Mouse (Mus musculus) CH12.LX (cell line): ENCODE measurements around the gene Ssr1. TPM values are rescaled to one million over a fixed set of nuclear protein-coding genes. Genes with fewer than 3 reads are reported as not detected.

Experiments used
- DNase-seq: peaks from one replicate; pipeline ENCODE4 v3.0.0-alpha.2; 2013; ENCODE audit errors: extremely low read depth
- H3K27ac ChIP-seq: 2 replicates; pipeline ENCODE4 v1.5.1; 2012; ENCODE audit warnings: low read depth, mild to moderate bottlenecking, control low read depth, moderate library complexity; ENCODE audit not compliant: insufficient read depth
- H3K27me3 ChIP-seq: replicated peaks from 2 replicates; pipeline ENCODE3; 2012; ENCODE audit warnings: inconsistent platforms
- H3K36me3 ChIP-seq, 2 experiments: replicated peaks in 1 of 2; 2 replicates each; pipeline versions ENCODE3 to v1.6.1; 2012; ENCODE audit warnings: inconsistent platforms in 1 of 2, low read length in 1 of 2, mild to moderate bottlenecking in 1 of 2, mixed read lengths in 1 of 2, moderate library complexity in 1 of 2; ENCODE audit not compliant: control insufficient read depth in 1 of 2, insufficient read depth in 1 of 2
- H3K4me1 ChIP-seq, 2 experiments: 2 replicates each; pipeline ENCODE4 v1.6.1; 2012; ENCODE audit warnings: inconsistent platforms in 1 of 2, moderate library complexity in 1 of 2; ENCODE audit not compliant: insufficient read depth in 2 of 2, control insufficient read depth in 1 of 2
- H3K4me2 ChIP-seq: 2 replicates; pipeline ENCODE4 v1.6.1; 2012; ENCODE audit warnings: low read depth, mild to moderate bottlenecking, control low read depth; ENCODE audit not compliant: poor library complexity, insufficient read depth, severe bottlenecking
- H3K4me3 ChIP-seq, 3 experiments: fragments of 150-350 bp in 1 of 3; sonication (generic) in 1 of 3; replicated peaks in 1 of 3; 2 replicates each; pipeline versions ENCODE3 to v1.5.1; 2011 to 2012; ENCODE audit warnings: low read depth in 2 of 3, low read length in 2 of 3, mild to moderate bottlenecking in 2 of 3, moderate library complexity in 2 of 3, control low read depth in 1 of 3, improper control_type of control experiment in 1 of 3, inconsistent platforms in 1 of 3, mixed read lengths in 1 of 3; ENCODE audit not compliant: poor library complexity in 1 of 3
- H3K79me2 ChIP-seq: replicated peaks from 2 replicates; pipeline ENCODE4 v1.6.1; 2012; ENCODE audit warnings: mild to moderate bottlenecking, moderate library complexity; ENCODE audit not compliant: control insufficient read depth, poor library complexity, insufficient read depth, severe bottlenecking; ENCODE audit errors: extremely low read depth
- H3K9ac ChIP-seq: 2 replicates; pipeline ENCODE4 v1.6.1; 2012; ENCODE audit warnings: low read depth, mild to moderate bottlenecking, control low read depth, moderate library complexity; ENCODE audit not compliant: insufficient read depth
- H3K9me3 ChIP-seq: replicated peaks from 2 replicates; pipeline ENCODE3; 2012; ENCODE audit warnings: low read length, inconsistent platforms, mixed read lengths
- CHD2 ChIP-seq: IDR thresholded peaks from 2 replicates; pipeline ENCODE4 v1.6.1; 2011; ENCODE audit warnings: low read length, improper control_type of control experiment
- E2F4 ChIP-seq: IDR thresholded peaks from 2 replicates; pipeline ENCODE4 v1.6.1; 2011; ENCODE audit warnings: low read depth, low read length, improper control_type of control experiment; ENCODE audit not compliant: insufficient replicate concordance
- ETS1 ChIP-seq: conservative IDR thresholded peaks from 2 replicates; pipeline ENCODE4 v1.6.1; 2012; ENCODE audit warnings: low read depth, mild to moderate bottlenecking, inconsistent platforms, low read length, improper control_type of control experiment, moderate library complexity
- HCFC1 ChIP-seq: IDR thresholded peaks from 2 replicates; pipeline ENCODE4 v1.6.1; 2012; ENCODE audit warnings: low read depth, mild to moderate bottlenecking, inconsistent platforms, low read length, improper control_type of control experiment
- IRF4 ChIP-seq: IDR thresholded peaks from 2 replicates; pipeline ENCODE4 v1.6.1; 2014; ENCODE audit warnings: low read depth, mild to moderate bottlenecking, inconsistent platforms, low read length, improper control_type of control experiment
- JUN ChIP-seq: IDR thresholded peaks from 2 replicates; pipeline ENCODE4 v1.6.1; 2011; ENCODE audit warnings: low read depth, mild to moderate bottlenecking, low read length, improper control_type of control experiment, moderate library complexity; ENCODE audit not compliant: insufficient read depth
- KAT2A ChIP-seq: IDR thresholded peaks from 2 replicates; pipeline ENCODE4 v1.6.1; 2012; ENCODE audit warnings: low read length, improper control_type of control experiment, inconsistent platforms; ENCODE audit not compliant: insufficient replicate concordance
- MAX ChIP-seq: IDR thresholded peaks from 2 replicates; pipeline ENCODE4 v1.6.1; 2011; ENCODE audit warnings: low read length, improper control_type of control experiment
- MAZ ChIP-seq: IDR thresholded peaks from 2 replicates; pipeline ENCODE4 v1.6.1; 2012; ENCODE audit warnings: low read depth, mild to moderate bottlenecking, inconsistent platforms, low read length, improper control_type of control experiment, moderate library complexity
- MEF2A ChIP-seq: IDR thresholded peaks from 2 replicates; pipeline ENCODE4 v1.6.1; 2014; ENCODE audit warnings: low read depth, mild to moderate bottlenecking, inconsistent platforms, low read length, improper control_type of control experiment, borderline replicate concordance
- MXI1 ChIP-seq: IDR thresholded peaks from 2 replicates; pipeline ENCODE4 v1.6.1; 2011; ENCODE audit warnings: mild to moderate bottlenecking, low read depth, low read length, improper control_type of control experiment
- MYC ChIP-seq: IDR thresholded peaks from 2 replicates; pipeline ENCODE4 v1.6.1; 2011; ENCODE audit warnings: low read depth, mild to moderate bottlenecking, improper control_type of control experiment, low read length
- NRF1 ChIP-seq: IDR thresholded peaks from 2 replicates; pipeline ENCODE4 v1.6.1; 2014; ENCODE audit warnings: low read depth, mild to moderate bottlenecking, inconsistent platforms, low read length, improper control_type of control experiment, moderate library complexity
- RCOR1 ChIP-seq: conservative IDR thresholded peaks from 2 replicates; pipeline ENCODE4 v1.6.1; 2012; ENCODE audit warnings: low read depth, mild to moderate bottlenecking, inconsistent platforms, low read length, improper control_type of control experiment
- USF1 ChIP-seq: IDR thresholded peaks from 2 replicates; pipeline ENCODE4 v1.6.1; 2014; ENCODE audit warnings: low read depth, mild to moderate bottlenecking, inconsistent platforms, low read length, improper control_type of control experiment
- ZC3H11A ChIP-seq: IDR thresholded peaks from 2 replicates; pipeline ENCODE4 v1.6.1; 2012; ENCODE audit warnings: low read depth, mild to moderate bottlenecking, inconsistent platforms, low read length, improper control_type of control experiment
- ZMIZ1 ChIP-seq: IDR thresholded peaks from 2 replicates; pipeline ENCODE4 v1.6.1; 2012; ENCODE audit warnings: low read depth, mild to moderate bottlenecking, inconsistent platforms, low read length, improper control_type of control experiment
- ZNF384 ChIP-seq: IDR thresholded peaks from 2 replicates; pipeline ENCODE4 v1.6.1; 2012; ENCODE audit warnings: low read depth, low read length, improper control_type of control experiment, inconsistent platforms
- dilution Hi-C: fragments of 300-500 bp; cut with MboI; formaldehyde crosslinking; loops from 2 replicates; pipeline ENCODE4 v1.14.3; 2020; ENCODE audit warnings: low sequenced_read_pairs; ENCODE audit not compliant: extremely low pct_unique_long_range_greater_than_20kb, extremely low pct_ligation_motif_present
- in situ Hi-C: fragments of 300-500 bp; cut with MboI; formaldehyde crosslinking; loops from 3 replicates; pipeline ENCODE4 v1.14.3; 2019; ENCODE audit warnings: low sequenced_read_pairs, low pct_ligation_motif_present, low pct_unique_long_range_greater_than_20kb, mixed read lengths
- polyA plus RNA-seq: library from polyadenylated mRNA; unstranded; fragments of >175 nt; gene quantifications from 2 replicates; pipeline ENCODE4 v1.2.1, GENCODE M21; 2012; ENCODE audit warnings: low read depth; ENCODE audit not compliant: insufficient read length
- total RNA-seq, 2 experiments: library from RNA; depleted of rRNA; stranded (reverse); fragments of 300-350 nt in 1 of 2; fragments of >200 nt in 1 of 2; gene quantifications; 2 replicates each; pipeline ENCODE4 v1.2.3; 2012 to 2014

Ssr1 gene
- total and polyA plus RNA-seq, 3 experiments: 67.1 to 167 (median 145) TPM

GRCm38 (mm10) chr13:37992638-37993371 lies 1.2 kb downstream of the Ssr1 start:
- Histone ChIP-seq H3K9ac (peak overlapping the region; percentile 99), H3K4me3 (peak overlapping the region; percentile 83 to 97 (median 94)), H3K27me3 (no peaks in the 10 kb centered on the region), H3K36me3 (peaks cover 29 to 36% of the 10 kb centered on the region in 2 experiments), H3K27ac (no peak overlapping the region), H3K4me2 (peak overlapping the region; percentile 18; the same call in 1 of the 2 replicates), H3K9me3 (peaks cover 5% of the 10 kb centered on the region), H3K79me2 (peaks cover 55% of the 10 kb centered on the region), H3K4me1 (peaks cover 3 to 29% of the 10 kb centered on the region in 2 experiments)
- dilution Hi-C loops (no loop called here), in situ Hi-C loops (no loop called here)
- no peak for DNase-seq
- TF ChIP-seq MYC: peak; percentile 73; the same call in 1 of the 2 replicates
- TF ChIP-seq USF1: no peak
- peak; percentile 39; the same call in 1 of the 2 replicates for TF ChIP-seq MAX
- no peak for TF ChIP-seq ZNF384
- no peak for TF ChIP-seq RCOR1
- TF ChIP-seq E2F4: no peak
- TF ChIP-seq IRF4: no peak
- TF ChIP-seq MEF2A: no peak
- TF ChIP-seq NRF1: no peak
- peak; percentile 24; the same call in 1 of the 2 replicates for TF ChIP-seq MXI1

GRCm38 (mm10) chr13:37989701-37990100 lies 4.3 kb downstream of the Ssr1 start:
- in situ Hi-C loops: no loop called here
- peaks cover 53 to 66% of the 10 kb centered on the region in 2 experiments for H3K36me3 ChIP-seq
- dilution Hi-C loops: no loop called here

More at GRCm38 (mm10) chr13:37989701-37990100, 4.3 kb downstream of the Ssr1 start:
- Histone ChIP-seq H3K4me2 (no peak overlapping the region), H3K9ac (no peak overlapping the region), H3K9me3 (no peaks in the 10 kb centered on the region), H3K4me3 (no peak overlapping the region), H3K27me3 (no peaks in the 10 kb centered on the region), H3K4me1 (peaks cover 3 to 27% of the 10 kb centered on the region in 2 experiments), H3K27ac (peak overlapping the region; percentile 21; the same call in 1 of the 2 replicates), H3K79me2 (peaks cover 78% of the 10 kb centered on the region)
- TF ChIP-seq MXI1: no peak
- TF ChIP-seq E2F4: no peak
- no peak for TF ChIP-seq RCOR1
- no peak for TF ChIP-seq CHD2
- no peak for TF ChIP-seq JUN
- no peak for TF ChIP-seq ZMIZ1
- no peak for TF ChIP-seq ZC3H11A
- no peak for TF ChIP-seq ETS1
- no peak for TF ChIP-seq MAZ
- TF ChIP-seq MEF2A: no peak
- no peak for TF ChIP-seq HCFC1
- no peak for TF ChIP-seq IRF4
- TF ChIP-seq NRF1: no peak
- no peak for TF ChIP-seq KAT2A
- no peak for DNase-seq
